Mouse (Mus musculus): ENCODE measurements around the gene Gli2.

Gli2 gene

DNA sequence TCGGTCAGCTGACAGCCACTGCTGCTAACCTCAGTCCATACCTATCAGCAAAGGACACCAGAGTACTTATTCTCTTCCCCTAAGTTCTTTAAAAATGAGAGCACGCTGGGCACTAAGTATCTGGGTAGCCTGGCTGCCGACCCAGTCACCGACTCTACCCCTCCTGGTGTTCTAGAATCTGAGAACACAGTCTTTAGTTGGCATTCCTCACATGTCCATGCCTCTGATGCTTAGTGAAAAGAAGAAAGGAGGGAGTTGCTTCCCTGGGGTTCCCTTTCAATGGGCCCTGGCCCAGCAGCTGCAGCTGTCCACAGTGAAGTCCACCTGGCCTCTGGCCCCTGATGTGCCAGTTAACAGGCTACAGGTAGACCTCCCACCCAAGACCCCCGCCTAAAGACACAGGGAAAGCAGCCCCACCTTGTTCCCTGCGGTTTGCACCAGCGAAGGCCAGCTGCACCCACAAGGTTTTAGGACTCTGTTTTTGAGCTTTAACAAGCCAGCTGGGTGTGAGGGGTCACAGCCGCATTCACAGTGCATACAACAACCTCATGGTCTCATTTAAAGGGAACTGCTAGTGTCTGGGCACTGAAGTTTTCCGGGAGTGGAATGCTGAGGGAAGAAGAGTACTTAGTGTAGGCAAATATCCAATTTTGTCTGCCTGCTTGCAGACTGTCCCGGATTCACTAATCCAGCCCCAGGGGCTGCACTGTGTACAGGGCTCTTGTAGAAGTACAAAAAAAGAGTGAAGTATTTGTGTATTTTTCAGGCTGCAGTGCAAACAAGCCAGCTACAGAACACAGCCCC lies 3.4 kb downstream of the Gli2 start:
- DNase-seq: no peak

GRCm38 (mm10) chr1:119048988-119049387 lies 4.4 kb downstream of the Gli2 start:
- no peak for DNase-seq

DNA sequence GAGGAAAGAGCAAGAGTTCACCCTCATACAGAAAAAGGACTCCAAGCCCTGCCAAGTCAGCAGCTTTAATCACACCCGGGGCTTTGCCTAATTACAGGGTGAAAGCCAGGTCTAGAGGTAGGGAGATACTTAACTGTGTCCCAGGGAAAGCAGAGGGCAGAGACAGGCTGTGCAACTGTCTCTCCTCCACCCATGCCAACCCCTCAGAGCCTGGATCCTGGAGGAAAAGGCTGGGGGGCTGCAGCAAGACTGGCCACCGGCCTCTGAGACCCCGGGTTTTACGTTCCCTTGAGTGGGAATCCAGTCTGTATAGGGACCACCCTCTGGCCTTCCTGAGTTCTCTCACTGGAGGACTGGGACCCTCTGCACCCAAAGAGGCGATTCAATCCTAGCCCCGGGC lies 4.9 kb downstream of the Gli2 start:
- DNase-seq: no peak

DNA sequence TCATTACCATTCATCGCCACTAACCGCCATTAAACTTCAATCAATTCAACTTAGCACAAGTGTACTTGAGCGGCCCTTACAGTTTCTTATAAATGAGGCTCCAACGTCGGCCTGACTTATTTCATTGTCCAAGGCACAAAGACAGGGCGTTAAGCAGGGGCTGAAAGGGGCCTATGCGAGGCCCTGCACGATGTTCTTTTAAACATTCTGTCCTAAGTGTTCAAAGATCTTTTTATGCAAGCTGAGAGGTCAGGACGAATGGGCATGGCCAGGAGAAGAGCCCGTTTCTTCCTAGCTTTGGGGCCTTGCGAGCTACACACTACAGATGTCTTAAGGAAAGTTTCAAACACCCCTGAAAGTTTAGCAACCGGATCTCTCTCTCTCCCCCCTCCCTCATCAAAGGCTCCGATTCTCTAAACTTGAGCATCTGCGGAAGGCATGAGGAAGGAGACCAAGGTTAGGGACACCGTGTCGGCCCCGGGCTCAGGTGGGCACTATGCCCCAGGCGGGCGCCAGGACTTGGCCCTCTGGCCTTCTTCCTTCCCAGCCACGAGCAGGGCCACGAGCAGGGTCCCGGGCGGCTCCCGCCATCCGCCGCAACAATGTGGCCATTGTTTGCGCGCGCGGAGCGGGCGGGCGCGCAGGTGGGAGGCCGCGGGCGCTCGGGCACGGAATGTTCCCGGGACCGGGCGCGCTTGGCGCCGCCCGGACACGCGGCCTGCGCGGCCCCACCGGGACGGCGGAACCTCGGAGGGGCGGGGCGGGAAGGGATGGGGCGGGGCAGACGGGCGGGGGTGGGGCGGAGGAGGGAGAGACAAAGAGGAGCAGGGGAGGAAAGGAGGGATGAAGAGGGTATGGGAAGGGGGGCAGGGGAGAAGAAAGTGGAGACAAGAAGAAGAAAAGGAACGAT lies 5.7 kb downstream of the Gli2 start:
- no peak for DNase-seq

- no peak for DNase-seq
Observed at GRCm38 (mm10) chr1:119038436-119038835, 15.0 kb downstream of the Gli2 start.

DNA sequence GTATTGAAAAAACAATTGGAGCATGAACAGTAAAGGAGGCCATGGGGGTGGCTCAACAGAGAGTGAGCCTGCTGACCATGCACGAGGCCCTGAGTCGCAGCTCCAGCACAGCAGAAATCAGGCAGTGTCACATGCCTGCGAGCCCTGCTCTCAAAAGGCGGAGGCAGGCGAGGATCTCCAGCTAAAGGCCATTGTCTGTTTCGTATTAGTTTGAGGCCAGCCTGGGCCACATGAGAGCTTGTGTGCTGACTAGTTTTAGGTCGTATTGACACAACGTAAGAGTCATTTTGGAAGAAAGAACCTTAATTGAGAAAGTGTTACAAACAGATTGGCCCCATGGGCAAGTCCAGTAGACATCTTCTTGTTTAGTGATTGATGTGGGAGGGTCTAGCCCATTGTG lies 17.5 kb downstream of the Gli2 start:
- DNase-seq: no peak

GRCm38 (mm10) chr1:119035301-119035700 lies 18.1 kb downstream of the Gli2 start:
- no peak for DNase-seq

- DNase-seq: no peak
Observed at GRCm38 (mm10) chr1:119034163-119034705, 19.2 kb downstream of the Gli2 start.

- DNase-seq: no peak
Observed at GRCm38 (mm10) chr1:119033450-119034162, 19.8 kb downstream of the Gli2 start.

GRCm38 (mm10) chr1:119031185-119031584 lies 22.2 kb downstream of the Gli2 start:
- no peak for DNase-seq

- no peak for DNase-seq
Observed at GRCm38 (mm10) chr1:119025647-119026358, 27.6 kb downstream of the Gli2 start.

DNA sequence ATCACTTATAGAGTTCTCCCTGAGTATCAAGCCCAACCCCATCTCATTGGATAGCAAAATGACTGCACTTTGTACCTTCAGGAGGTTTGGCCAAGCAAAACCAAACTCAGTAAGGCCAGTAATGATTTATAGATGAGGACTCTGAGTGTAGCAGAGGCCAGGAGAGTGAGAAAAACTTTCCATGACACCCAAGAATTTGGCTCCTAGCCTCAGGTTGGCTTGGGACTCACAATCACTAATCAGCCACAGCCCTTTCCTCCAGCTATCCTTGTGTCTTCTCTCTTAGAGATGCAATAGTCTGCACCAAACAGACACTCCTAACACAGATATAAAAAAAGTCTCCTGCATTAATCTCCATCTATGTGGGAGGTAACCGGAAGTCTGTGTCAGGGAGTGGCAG lies 31.1 kb downstream of the Gli2 start:
- no peak for DNase-seq

GRCm38 (mm10) chr1:119020092-119020491 lies 33.3 kb downstream of the Gli2 start:
- no peak for DNase-seq

- no peak for DNase-seq
Observed at GRCm38 (mm10) chr1:119019056-119019455, 34.4 kb downstream of the Gli2 start.

GRCm38 (mm10) chr1:119016866-119017265 lies 36.6 kb downstream of the Gli2 start:
- DNase-seq: no peak

DNA sequence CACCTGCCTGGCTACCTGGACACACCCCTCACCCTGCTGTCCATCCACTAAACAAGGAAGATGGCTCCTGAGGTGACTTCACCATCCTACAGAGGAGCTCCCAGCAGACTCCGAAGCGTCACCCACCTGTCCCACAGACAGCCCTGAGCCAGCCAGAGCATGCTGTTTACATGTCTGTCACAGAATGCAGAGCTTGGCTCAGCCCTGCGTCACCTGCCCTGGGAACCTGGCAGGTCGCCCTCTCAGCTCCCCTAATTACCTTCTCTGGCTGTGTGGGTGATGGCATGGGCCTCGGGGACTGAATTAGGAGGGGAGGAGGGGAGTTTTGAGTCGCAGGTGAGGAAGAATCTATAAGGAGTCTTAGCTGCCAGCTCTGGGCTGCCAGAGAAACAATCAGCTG lies 38.3 kb downstream of the Gli2 start:
- DNase-seq: peak; percentile 30

GRCm38 (mm10) chr1:119008949-119009348 lies 44.5 kb downstream of the Gli2 start:
- DNase-seq: no peak

GRCm38 (mm10) chr1:119003852-119004398 lies 49.5 kb downstream of the Gli2 start:
- DNase-seq: no peak

DNA sequence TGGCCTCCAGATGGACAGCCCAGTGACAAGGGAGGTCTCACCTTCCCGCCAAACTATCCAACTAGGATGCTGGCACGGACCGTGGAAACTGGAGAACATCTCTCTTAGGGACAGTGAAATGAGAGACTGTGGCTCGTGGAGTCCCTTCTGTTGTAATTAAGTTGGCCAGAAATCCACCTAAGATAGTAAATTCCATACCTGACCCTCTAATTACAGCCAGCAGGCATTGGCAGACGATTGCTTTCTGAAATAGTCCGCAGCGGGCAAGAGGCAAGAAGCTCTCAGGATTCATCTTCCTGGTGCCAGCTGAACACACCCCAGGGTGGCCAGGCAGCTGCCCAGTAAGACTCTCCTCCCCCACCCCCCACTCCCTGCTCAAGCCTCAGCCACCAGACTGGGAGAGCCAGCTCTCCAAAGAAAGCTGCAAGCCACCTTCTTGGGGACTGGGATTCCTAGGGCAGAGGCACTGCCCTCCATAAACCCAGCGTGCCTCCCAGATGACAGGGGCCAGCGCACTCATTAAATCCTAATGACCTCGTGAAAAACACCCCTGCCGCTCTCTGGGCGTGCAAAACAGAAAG lies 51.9 kb downstream of the Gli2 start:
- peak; percentile 91 for DNase-seq

DNA sequence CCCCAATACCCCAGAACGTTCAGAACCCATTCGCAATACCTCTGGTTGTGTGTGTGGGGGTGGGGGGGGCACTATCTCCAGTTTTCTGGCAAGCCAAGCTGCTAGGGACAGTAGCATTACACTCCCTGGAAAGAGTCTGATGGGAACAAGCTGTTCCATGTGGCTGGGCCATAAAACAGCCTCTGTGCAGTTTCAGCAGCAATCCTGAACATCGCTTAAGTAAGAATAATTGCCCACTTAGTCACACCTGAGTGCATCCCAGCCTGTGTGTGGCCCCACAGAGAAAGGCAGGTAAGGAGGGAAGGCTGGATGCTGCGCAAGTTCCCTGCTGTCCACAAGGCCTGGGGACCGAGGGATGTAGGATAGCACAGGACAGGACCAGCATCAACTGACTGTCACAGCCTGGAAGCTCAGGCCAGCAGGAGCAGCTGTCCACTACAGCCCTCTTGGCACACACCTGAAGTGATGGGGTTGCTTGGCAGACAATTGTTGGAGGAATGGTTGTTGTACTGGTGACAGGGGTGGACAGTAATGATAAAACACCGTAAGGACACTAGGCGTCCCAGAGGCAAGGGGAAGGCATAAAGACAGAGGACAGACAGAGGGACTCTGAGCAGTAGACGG lies 58.8 kb downstream of the Gli2 start:
- no peak for DNase-seq

DNA sequence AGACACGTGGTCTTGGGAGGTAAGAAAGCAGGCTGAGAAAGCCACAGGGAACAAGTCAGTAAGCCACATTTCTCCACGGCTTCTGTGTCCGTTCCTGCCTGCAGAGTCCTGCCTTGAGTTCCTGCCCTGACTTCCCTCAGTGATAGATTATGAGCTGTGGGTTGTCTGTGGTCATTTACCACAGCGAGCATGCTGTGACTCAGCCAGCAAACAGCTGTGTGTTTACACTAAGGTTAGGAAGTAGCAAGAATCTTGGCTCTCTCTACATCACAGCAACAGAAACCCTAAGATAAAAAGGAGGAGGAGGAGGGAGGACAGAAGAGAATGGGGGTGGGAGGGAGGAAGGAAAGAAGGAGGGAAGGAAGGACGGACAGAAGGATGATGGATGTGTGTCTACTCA lies 59.6 kb downstream of the Gli2 start:
- no peak for DNase-seq
